Mouse (Mus musculus): ENCODE results near the gene Capn7.

GRCm38 (mm10) chr14:31345367-31345766 lies 8.9 kb downstream of the Capn7 start:
- TF ChIP-seq CTCF (IDR thresholded peaks at IDR 0.05; ENCODE audit: low read depth, low read length) (no peak), POLR2A (IDR thresholded peaks at IDR 0.05; ENCODE audit: borderline replicate concordance, low read depth, low read length) (no peak)

Data from bone marrow macrophage, adult 2 months (primary cell).